Mouse (Mus musculus) thymus, postnatal 14 days (tissue): Measurements from ENCODE around the gene Znhit1.

Experiments used
- DNase-seq: peaks from one replicate; pipeline ENCODE4 v3.0.0; 2021

Znhit1 gene

GRCm38 (mm10) chr5:136987934-136988271 is at the start of gene Znhit1:
Znhit1 (minus strand) TSS chr5:136988021.
- peak; percentile 11 for DNase-seq

GRCm38 (mm10) chr5:137036211-137036610 is 48.4 kb upstream of the Znhit1 start:
- no peak for DNase-seq

GRCm38 (mm10) chr5:137032641-137033074 is 44.8 kb upstream of the Znhit1 start:
- peak; percentile 95 for DNase-seq

- DNase-seq = peak; percentile 44
Observed at GRCm38 (mm10) chr5:137032033-137032421, 44.2 kb upstream of the Znhit1 start.

- DNase-seq = peak; percentile 12
Observed at GRCm38 (mm10) chr5:137031076-137032032, 43.5 kb upstream of the Znhit1 start.

GRCm38 (mm10) chr5:137030416-137030810 is 42.6 kb upstream of the Znhit1 start:
- DNase-seq = no peak

- DNase-seq = peak; percentile 94
Observed at GRCm38 (mm10) chr5:137029643-137030415, 42.0 kb upstream of the Znhit1 start.

GRCm38 (mm10) chr5:137029273-137029585 is 41.4 kb upstream of the Znhit1 start:
- peak; percentile 10 for DNase-seq

GRCm38 (mm10) chr5:137028561-137029272 is 40.9 kb upstream of the Znhit1 start:
- DNase-seq = no peak

GRCm38 (mm10) chr5:137026092-137026491 is 38.3 kb upstream of the Znhit1 start, which contains the start of gene Vgf:
Vgf (plus strand) TSS chr5:137026392.
- no peak for DNase-seq

- peak; percentile 88 for DNase-seq
Observed at GRCm38 (mm10) chr5:137025132-137025531, 37.3 kb upstream of the Znhit1 start.

- no peak for DNase-seq
Observed at GRCm38 (mm10) chr5:137024318-137024717, 36.5 kb upstream of the Znhit1 start.

- no peak for DNase-seq
Observed at GRCm38 (mm10) chr5:137015913-137016312, 28.1 kb upstream of the Znhit1 start.

GRCm38 (mm10) chr5:137012401-137012950 is 24.7 kb upstream of the Znhit1 start:
- DNase-seq = no peak

GRCm38 (mm10) chr5:137009988-137010387 is 22.2 kb upstream of the Znhit1 start:
- DNase-seq = peak; percentile 50

GRCm38 (mm10) chr5:137007276-137007675 is 19.5 kb upstream of the Znhit1 start:
- DNase-seq = no peak

GRCm38 (mm10) chr5:137000612-137001011 is 12.8 kb upstream of the Znhit1 start:
- no peak for DNase-seq

GRCm38 (mm10) chr5:136999449-136999848 is 11.6 kb upstream of the Znhit1 start:
- DNase-seq = no peak

GRCm38 (mm10) chr5:136989801-136990200 is 2.0 kb upstream of the Znhit1 start:
- DNase-seq = no peak

GRCm38 (mm10) chr5:136988420-136988819 is 599 bp upstream of the Znhit1 start:
- no peak for DNase-seq

GRCm38 (mm10) chr5:136987138-136987933 is 485 bp downstream of the Znhit1 start:
- DNase-seq = peak; percentile 69

GRCm38 (mm10) chr5:136986695-136987137 is 1.1 kb downstream of the Znhit1 start, which contains the start of gene Plod3:
Plod3 (plus strand) TSS chr5:136987019.
- peak; percentile 98 for DNase-seq
